Mouse (Mus musculus) activated CD4-positive, CD25-positive, alpha-beta regulatory T cell, adult 4 months (primary cell): Measurements from ENCODE around the gene Yap1. TPM values are rescaled to one million over a fixed set of nuclear protein-coding genes. Genes with fewer than 3 reads are reported as not detected.
A peak's percentile ranks its signal among the peaks of the same experiment; 100 is the strongest.

ENCODE experiments used
- ATAC-seq: one replicate; pipeline ENCODE4 v1.8.0; 2017
- polyA plus RNA-seq, 2 experiments: library from polyadenylated mRNA; unstranded; fragments of 100-300 nt; shearing (Covaris generic); gene quantifications; one replicate each; pipeline ENCODE4 v1.2.1; 2017

Gene Yap1
- polyA plus RNA-seq: not detected

GRCm38 (mm10) chr9:8004370-8004991 lies at the start of gene Yap1:
Yap1 (minus strand) TSS chr9:8004596.
- ATAC-seq: no peak

- ATAC-seq: peak; percentile 43
Observed at GRCm38 (mm10) chr9:8043044-8043387, 38.6 kb upstream of the Yap1 start.

GRCm38 (mm10) chr9:8042338-8043043 lies 38.1 kb upstream of the Yap1 start, which contains the start of gene Cfap300:
Cfap300 (minus strand) TSS chr9:8042823.
- peak; percentile 95 for ATAC-seq

- ATAC-seq: no peak
Observed at GRCm38 (mm10) chr9:8035546-8035945, 31.1 kb upstream of the Yap1 start.

GRCm38 (mm10) chr9:8035091-8035490 lies 30.7 kb upstream of the Yap1 start:
- no peak for ATAC-seq

GRCm38 (mm10) chr9:8034143-8034542 lies 29.7 kb upstream of the Yap1 start:
- ATAC-seq: no peak

GRCm38 (mm10) chr9:8032847-8033246 lies 28.5 kb upstream of the Yap1 start:
- no peak for ATAC-seq

GRCm38 (mm10) chr9:8018609-8019008 lies 14.2 kb upstream of the Yap1 start:
- ATAC-seq: no peak

- peak; percentile 93 for ATAC-seq
Observed at GRCm38 (mm10) chr9:8017253-8017913, 13.0 kb upstream of the Yap1 start.

- ATAC-seq: no peak
Observed at GRCm38 (mm10) chr9:8003301-8004271, 810 bp downstream of the Yap1 start.

GRCm38 (mm10) chr9:8002806-8003205 lies 1.6 kb downstream of the Yap1 start:
- ATAC-seq: no peak

- no peak for ATAC-seq
Observed at GRCm38 (mm10) chr9:8001352-8001751, 3.0 kb downstream of the Yap1 start.

- ATAC-seq: no peak
Observed at GRCm38 (mm10) chr9:7994275-7994674, 10.1 kb downstream of the Yap1 start.

- ATAC-seq: no peak
Observed at GRCm38 (mm10) chr9:7992651-7993050, 11.7 kb downstream of the Yap1 start.

- no peak for ATAC-seq
Observed at GRCm38 (mm10) chr9:7990897-7991296, 13.5 kb downstream of the Yap1 start.

GRCm38 (mm10) chr9:7987119-7987518 lies 17.3 kb downstream of the Yap1 start:
- no peak for ATAC-seq

GRCm38 (mm10) chr9:7984287-7984686 lies 20.1 kb downstream of the Yap1 start:
- ATAC-seq: no peak

- no peak for ATAC-seq
Observed at GRCm38 (mm10) chr9:7983665-7984064, 20.7 kb downstream of the Yap1 start.

GRCm38 (mm10) chr9:7980162-7980561 lies 24.2 kb downstream of the Yap1 start:
- no peak for ATAC-seq

- no peak for ATAC-seq
Observed at GRCm38 (mm10) chr9:7979153-7979916, 25.1 kb downstream of the Yap1 start.

- no peak for ATAC-seq
Observed at GRCm38 (mm10) chr9:7978502-7978901, 25.9 kb downstream of the Yap1 start.

- ATAC-seq: no peak
Observed at GRCm38 (mm10) chr9:7977587-7977986, 26.8 kb downstream of the Yap1 start.
